Mouse (Mus musculus) bone marrow macrophage, adult 2 months (primary cell): Measurements from ENCODE around the gene Slc24a3.

Experiments
- CTCF ChIP-seq: IDR thresholded peaks from 2 replicates; pipeline ENCODE4 v1.5.1; 2012; ENCODE audit warnings: low read depth, mild to moderate bottlenecking, low read length, moderate library complexity
- POLR2A ChIP-seq: IDR thresholded peaks from 2 replicates; pipeline ENCODE4 v1.6.1; 2012; ENCODE audit warnings: mild to moderate bottlenecking, low read depth, low read length, borderline replicate concordance

GRCm38 (mm10) chr2:145683536-145683935 is 516.0 kb downstream of the Slc24a3 start:
- TF ChIP-seq CTCF, result no peak
- TF ChIP-seq POLR2A, result no peak
